Mouse (Mus musculus): ENCODE data around the gene Glis3. TPM values are rescaled to one million over a fixed set of nuclear protein-coding genes. Genes with fewer than 3 reads are reported as not detected.

The Glis3 gene
- polyA plus RNA-seq, 1 experiment = 0.30 TPM

GRCm38 (mm10) chr19:28555181-28555929 lies 124.5 kb downstream of the Glis3 start:
- DNase-seq (ENCODE audit: low read depth, low spot score) = no peak
- WGBS = 85% methylated on average over 6 of the region's 6 CpGs

GRCm38 (mm10) chr19:28550611-28551010 lies 129.3 kb downstream of the Glis3 start:
- DNase-seq (ENCODE audit: low read depth, low spot score) = no peak
- WGBS = 19% methylated on average over 8 of the region's 8 CpGs

- WGBS = 97% methylated on average over 3 of the region's 3 CpGs
- DNase-seq (ENCODE audit: low read depth, low spot score) = no peak
Measured at GRCm38 (mm10) chr19:28546933-28547332, 132.9 kb downstream of the Glis3 start.

GRCm38 (mm10) chr19:28545493-28545892 lies 134.4 kb downstream of the Glis3 start:
- DNase-seq (ENCODE audit: low read depth, low spot score) = no peak
- WGBS = 63% methylated on average over 1 of the region's 1 CpGs

- 71% methylated on average over 9 of the region's 9 CpGs for WGBS
- DNase-seq (ENCODE audit: low read depth, low spot score) = no peak
Measured at GRCm38 (mm10) chr19:28538813-28539212, 141.1 kb downstream of the Glis3 start.

- no peak for DNase-seq (ENCODE audit: low read depth, low spot score)
- WGBS = 94% methylated on average over 12 of the region's 12 CpGs
Measured at GRCm38 (mm10) chr19:28534964-28535363, 144.9 kb downstream of the Glis3 start.

- 68% methylated on average over 3 of the region's 3 CpGs for WGBS
- DNase-seq (ENCODE audit: low read depth, low spot score) = no peak
Measured at GRCm38 (mm10) chr19:28533576-28533975, 146.3 kb downstream of the Glis3 start.

GRCm38 (mm10) chr19:28531750-28532149 lies 148.1 kb downstream of the Glis3 start:
- DNase-seq (ENCODE audit: low read depth, low spot score) = no peak
- WGBS = 88% methylated on average over 9 of the region's 9 CpGs

- no peak for DNase-seq (ENCODE audit: low read depth, low spot score)
- WGBS = 66% methylated on average over 10 of the region's 10 CpGs
Measured at GRCm38 (mm10) chr19:28530846-28531245, 149.0 kb downstream of the Glis3 start.

GRCm38 (mm10) chr19:28529006-28529405 lies 150.9 kb downstream of the Glis3 start:
- DNase-seq (ENCODE audit: low read depth, low spot score) = no peak
- 87% methylated on average over 13 of the region's 13 CpGs for WGBS

- DNase-seq (ENCODE audit: low read depth, low spot score) = no peak
- WGBS = 43% methylated on average over 5 of the region's 5 CpGs
Measured at GRCm38 (mm10) chr19:28527446-28527845, 152.4 kb downstream of the Glis3 start.

- DNase-seq (ENCODE audit: low read depth, low spot score) = no peak
- WGBS = 93% methylated on average over 3 of the region's 3 CpGs
Measured at GRCm38 (mm10) chr19:28525331-28525730, 154.5 kb downstream of the Glis3 start.

GRCm38 (mm10) chr19:28522289-28522688 lies 157.6 kb downstream of the Glis3 start:
- DNase-seq (ENCODE audit: low read depth, low spot score) = no peak
- 83% methylated on average over 3 of the region's 3 CpGs for WGBS

- WGBS = 27% methylated on average over 6 of the region's 6 CpGs
- DNase-seq (ENCODE audit: low read depth, low spot score) = no peak
Measured at GRCm38 (mm10) chr19:28520761-28521181, 159.1 kb downstream of the Glis3 start.

- WGBS = 55% methylated on average over 8 of the region's 8 CpGs
- no peak for DNase-seq (ENCODE audit: low read depth, low spot score)
Measured at GRCm38 (mm10) chr19:28520128-28520745, 159.6 kb downstream of the Glis3 start.

GRCm38 (mm10) chr19:28519296-28519695 lies 160.6 kb downstream of the Glis3 start:
- DNase-seq (ENCODE audit: low read depth, low spot score) = no peak
- WGBS = 36% methylated on average over 3 of the region's 3 CpGs

- WGBS = 43% methylated on average over 6 of the region's 6 CpGs
- no peak for DNase-seq (ENCODE audit: low read depth, low spot score)
Measured at GRCm38 (mm10) chr19:28518846-28519245, 161.0 kb downstream of the Glis3 start.

- WGBS = 26% methylated on average over 5 of the region's 5 CpGs
- no peak for DNase-seq (ENCODE audit: low read depth, low spot score)
Measured at GRCm38 (mm10) chr19:28518266-28518665, 161.6 kb downstream of the Glis3 start.

- no peak for DNase-seq (ENCODE audit: low read depth, low spot score)
- 32% methylated on average over 9 of the region's 9 CpGs for WGBS
Measured at GRCm38 (mm10) chr19:28517464-28518080, 162.3 kb downstream of the Glis3 start.

- DNase-seq (ENCODE audit: low read depth, low spot score) = no peak
- WGBS = 80% methylated on average over 6 of the region's 6 CpGs
Measured at GRCm38 (mm10) chr19:28516487-28516886, 163.4 kb downstream of the Glis3 start.

GRCm38 (mm10) chr19:28512475-28512874 lies 167.4 kb downstream of the Glis3 start:
- no peak for DNase-seq (ENCODE audit: low read depth, low spot score)
- 22% methylated on average over 11 of the region's 11 CpGs for WGBS

All from large intestine, adult 2 months (tissue).